Mouse (Mus musculus): ENCODE results near the gene Kcng1. TPM values are rescaled to one million over a fixed set of nuclear protein-coding genes. Genes with fewer than 3 reads are reported as not detected.

The Kcng1 gene
- total RNA-seq, 4 experiments from 2014 or later: not detected

Other genes starting within 250 kb of the Kcng1 start
- gene Pard6b, start 200.7 kb downstream of the Kcng1 start, total RNA-seq (2022): 1 to 10 TPM; 2.3 to 2.9 (median 2.5) TPM
- 10 to 100 TPM; 23.1 to 24.3 (median 23.7) TPM for gene Adnp, start 74.6 kb downstream of the Kcng1 start, total RNA-seq (2022)
- 10 to 100 TPM; 16.1 to 23.2 (median 19.1) TPM for gene Gm20716, start 51.4 kb downstream of the Kcng1 start, total RNA-seq (2022)
- 10 to 100 TPM; 63.2 to 95.5 (median 78.2) TPM for gene Dpm1, start 51.1 kb downstream of the Kcng1 start, total RNA-seq (2022)
- 1 to 10 TPM; 7.3 to 9.7 (median 7.8) TPM for gene Mocs3, start 51.1 kb downstream of the Kcng1 start, total RNA-seq (2022)

Data from heart, adult 8-10 months (tissue).